Mouse (Mus musculus) midbrain, embryonic 14.5 days (tissue): ENCODE measurements at regions not wholly inside any gene's neighbourhood (a gene's known extent, or its start where the extent isn't known, plus 50 kb on each side); places are given as distances from the start of the nearest gene placed in this dataset.

Experiments
- ATAC-seq: fragments of 200-750 bp; cut with Nextera tagmentation; 2 replicates; pipeline ENCODE4 v1.8.0; 2017; ENCODE audit warnings: moderate number of reproducible peaks, moderate library complexity; ENCODE audit not compliant: low FRiP score, low TSS enrichment
- DNase-seq: peaks from one replicate; pipeline ENCODE4 v3.0.0-alpha.2; 2015
- H3K27ac ChIP-seq: fragments of 300-500 bp; sonication (generic); replicated peaks from 2 replicates; pipeline ENCODE4 v1.5.1; 2014; ENCODE audit warnings: mild to moderate bottlenecking, low read depth, low read length, moderate library complexity
- H3K27me3 ChIP-seq: fragments of 300-500 bp; sonication (generic); 2 replicates; pipeline ENCODE4 v1.6.1; 2014; ENCODE audit warnings: low read length, control low read depth, mixed read lengths; ENCODE audit not compliant: control insufficient read depth, insufficient read depth
- H3K36me3 ChIP-seq: fragments of 300-500 bp; sonication (generic); 2 replicates; pipeline ENCODE4 v1.6.1; 2014; ENCODE audit warnings: low read length, control low read depth; ENCODE audit not compliant: control insufficient read depth, insufficient read depth
- H3K4me1 ChIP-seq: fragments of 300-500 bp; sonication (generic); 2 replicates; pipeline ENCODE4 v1.6.1; 2014; ENCODE audit warnings: mild to moderate bottlenecking, antibody characterized with exemption, low read length, control low read depth; ENCODE audit not compliant: control insufficient read depth, insufficient read depth
- H3K4me2 ChIP-seq: fragments of 300-500 bp; sonication (generic); 2 replicates; pipeline ENCODE4 v1.6.1; 2014; ENCODE audit warnings: mild to moderate bottlenecking, low read length, moderate library complexity
- H3K4me3 ChIP-seq: fragments of 300-500 bp; sonication (generic); replicated peaks from 2 replicates; pipeline ENCODE4 v1.5.1; 2014; ENCODE audit warnings: low read depth, low read length
- H3K9ac ChIP-seq: fragments of 300-500 bp; sonication (generic); replicated peaks from 2 replicates; pipeline ENCODE4 v1.6.1; 2014; ENCODE audit warnings: mild to moderate bottlenecking, low read length, moderate library complexity
- H3K9me3 ChIP-seq: fragments of 300-500 bp; sonication (generic); 2 replicates; pipeline ENCODE4 v1.6.1; 2016; ENCODE audit warnings: low read length, control low read depth, mixed read lengths; ENCODE audit not compliant: control insufficient read depth
- WGBS: fragments of 180-500 bp; shearing (Covaris S2); extraction: QIAGEN DNeasy Blood & Tissue Kit; methylation state at CpG from one replicate; pipeline ENCODE4 v1.1.7; 2014; 5-methylcytosine and 5-hydroxymethylcytosine counted together

DNA sequence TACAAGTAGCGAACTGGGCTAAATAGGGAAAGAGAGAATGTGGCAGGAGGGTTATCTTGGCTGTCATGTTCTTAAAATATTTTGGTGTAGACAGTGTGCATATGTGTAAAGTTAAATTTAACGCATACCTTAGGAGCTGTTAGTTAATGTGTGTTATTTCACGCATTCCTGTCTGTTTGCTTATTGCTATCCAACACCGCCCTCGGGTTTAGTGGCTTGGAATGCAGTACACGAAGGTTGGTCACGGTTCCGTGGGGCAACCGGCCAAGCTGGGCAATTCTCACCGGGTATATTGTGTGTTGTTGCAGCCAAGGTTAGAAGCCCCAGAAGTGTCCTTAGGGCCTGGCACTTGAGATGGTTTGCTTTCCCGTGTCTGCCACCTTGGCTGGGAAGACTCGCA is 105.6 kb downstream of the Ppp4r2 start:
- Histone ChIP-seq H3K9me3 (no peaks in the 10 kb centered on the region), H3K36me3 (no peaks in the 10 kb centered on the region), H3K27me3 (no peaks in the 10 kb centered on the region), H3K4me2 (no peak overlapping the region), H3K4me1 (no peaks in the 10 kb centered on the region), H3K4me3 (no peak overlapping the region), H3K27ac (no peak overlapping the region), H3K9ac (no peak overlapping the region)
- WGBS, result 85% methylated on average over 12 of the region's 12 CpGs
- DNase-seq, result no peak
- ATAC-seq, result no peak

DNA sequence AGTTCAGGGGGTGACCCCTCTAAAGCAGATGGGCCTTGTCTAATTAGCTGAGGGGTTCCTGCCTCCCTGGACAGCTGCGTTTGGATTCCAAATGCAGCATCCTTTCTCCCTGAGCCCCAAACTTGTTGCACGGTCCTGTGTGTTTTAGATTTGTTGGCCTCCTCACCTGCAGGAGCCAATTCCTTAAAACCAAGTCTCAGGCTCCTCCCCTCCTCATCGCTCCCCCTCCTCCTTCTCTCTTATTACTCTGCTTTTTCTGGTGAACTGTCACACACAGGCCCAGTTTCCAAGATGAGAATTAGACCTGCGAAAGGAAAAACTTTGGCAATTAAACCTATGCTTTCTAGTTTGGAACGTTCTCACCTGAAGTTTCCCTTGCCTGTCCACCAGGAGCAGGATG is 106.3 kb downstream of the Ppp4r2 start:
- Histone ChIP-seq H3K27me3 (no peaks in the 10 kb centered on the region), H3K4me2 (no peak overlapping the region), H3K4me3 (no peak overlapping the region), H3K4me1 (no peaks in the 10 kb centered on the region), H3K9ac (no peak overlapping the region), H3K36me3 (no peaks in the 10 kb centered on the region), H3K27ac (no peak overlapping the region), H3K9me3 (no peaks in the 10 kb centered on the region)
- ATAC-seq (no peak), DNase-seq (no peak)
- WGBS, result 87% methylated on average over 5 of the region's 5 CpGs

DNA sequence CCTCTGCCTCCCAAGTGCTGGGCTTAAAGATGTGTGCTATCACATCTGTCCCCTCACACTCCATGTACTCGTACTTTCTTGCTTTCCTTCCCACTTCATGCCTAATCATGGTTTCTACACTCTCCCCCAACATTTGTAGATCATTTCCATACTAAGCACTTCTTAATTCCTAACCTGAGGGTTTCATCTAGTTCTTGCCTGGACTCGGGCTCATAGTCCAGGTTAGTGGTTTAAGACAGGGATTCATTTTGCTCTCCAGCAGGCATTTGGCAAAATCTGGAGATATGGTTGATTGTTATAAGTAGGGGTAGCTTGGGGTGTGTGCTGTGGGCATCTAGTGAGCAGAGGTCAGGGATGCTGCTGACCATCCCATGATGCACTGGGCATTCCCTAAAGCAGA is 108.3 kb downstream of the Ppp4r2 start:
- Histone ChIP-seq H3K4me3 (no peak overlapping the region), H3K9me3 (no peaks in the 10 kb centered on the region), H3K27me3 (no peaks in the 10 kb centered on the region), H3K9ac (no peak overlapping the region), H3K4me2 (no peak overlapping the region), H3K4me1 (no peaks in the 10 kb centered on the region), H3K36me3 (no peaks in the 10 kb centered on the region), H3K27ac (no peak overlapping the region)
- DNase-seq (no peak), ATAC-seq (no peak)
- 81% methylated on average over 2 of the region's 2 CpGs for WGBS

- Histone ChIP-seq H3K27ac (no peak overlapping the region), H3K4me1 (no peaks in the 10 kb centered on the region), H3K36me3 (no peaks in the 10 kb centered on the region), H3K9me3 (no peaks in the 10 kb centered on the region), H3K9ac (no peak overlapping the region), H3K27me3 (no peaks in the 10 kb centered on the region), H3K4me2 (no peak overlapping the region), H3K4me3 (no peak overlapping the region)
- no peak for ATAC-seq
- 92% methylated on average over 6 of the region's 6 CpGs for WGBS
- DNase-seq, result no peak
These were observed 109.5 kb downstream of the Ppp4r2 start for GRCm38 (mm10) chr6:100942956-100943355.

DNA sequence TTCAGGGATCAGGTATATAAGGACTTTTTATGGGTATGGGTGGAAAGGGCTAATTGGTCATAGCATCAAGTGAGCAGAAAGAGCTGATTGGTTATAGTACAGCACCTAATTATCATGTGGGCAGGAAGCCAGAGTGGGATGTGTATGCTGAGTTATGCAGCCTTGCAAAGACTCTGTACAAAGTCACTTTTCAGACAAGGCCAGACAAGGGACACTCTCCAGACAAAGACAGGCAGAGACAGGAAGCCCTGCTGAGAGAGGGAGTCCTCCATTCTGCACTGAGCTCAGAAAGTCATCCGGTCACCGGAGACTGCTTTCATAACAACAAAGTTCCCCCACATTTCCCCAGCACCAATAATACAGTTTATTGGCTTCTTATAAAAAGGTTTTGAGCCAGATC is 112.4 kb downstream of the Ppp4r2 start:
- Histone ChIP-seq H3K4me3 (no peak overlapping the region), H3K4me2 (no peak overlapping the region), H3K9ac (no peak overlapping the region), H3K27me3 (no peaks in the 10 kb centered on the region), H3K9me3 (no peaks in the 10 kb centered on the region), H3K27ac (no peak overlapping the region), H3K36me3 (no peaks in the 10 kb centered on the region), H3K4me1 (no peaks in the 10 kb centered on the region)
- 81% methylated on average over 2 of the region's 2 CpGs for WGBS
- ATAC-seq, result no peak
- DNase-seq, result no peak

GRCm38 (mm10) chr6:100948340-100948739 is 114.9 kb downstream of the Ppp4r2 start:
- 63% methylated on average over 7 of the region's 7 CpGs for WGBS
- no peaks in the 10 kb centered on the region for H3K9me3 ChIP-seq
- no peak overlapping the region for H3K9ac ChIP-seq
- H3K27me3 ChIP-seq, result no peaks in the 10 kb centered on the region
- H3K4me2 ChIP-seq, result no peak overlapping the region
- no peaks in the 10 kb centered on the region for H3K4me1 ChIP-seq
- ATAC-seq (no peak), DNase-seq (peak; percentile 31)
- H3K36me3 ChIP-seq, result no peaks in the 10 kb centered on the region
- H3K4me3 ChIP-seq, result no peak overlapping the region
- no peak overlapping the region for H3K27ac ChIP-seq

- 92% methylated on average over 5 of the region's 5 CpGs for WGBS
- Histone ChIP-seq H3K9ac (no peak overlapping the region), H3K4me1 (no peaks in the 10 kb centered on the region), H3K27me3 (no peaks in the 10 kb centered on the region), H3K36me3 (no peaks in the 10 kb centered on the region), H3K4me2 (no peak overlapping the region), H3K27ac (no peak overlapping the region), H3K9me3 (no peaks in the 10 kb centered on the region), H3K4me3 (no peak overlapping the region)
- ATAC-seq (no peak), DNase-seq (no peak)
These were observed 118.2 kb downstream of the Ppp4r2 start for GRCm38 (mm10) chr6:100951646-100952045.

- Histone ChIP-seq H3K27ac (no peak overlapping the region), H3K9ac (no peak overlapping the region), H3K36me3 (no peaks in the 10 kb centered on the region), H3K4me3 (no peak overlapping the region), H3K27me3 (no peaks in the 10 kb centered on the region), H3K4me1 (no peaks in the 10 kb centered on the region), H3K4me2 (no peak overlapping the region), H3K9me3 (no peaks in the 10 kb centered on the region)
- ATAC-seq, result no peak
- DNase-seq, result no peak
These were observed 119.0 kb downstream of the Ppp4r2 start for GRCm38 (mm10) chr6:100952470-100952869.

- ATAC-seq (no peak), DNase-seq (no peak)
- Histone ChIP-seq H3K4me1 (no peaks in the 10 kb centered on the region), H3K9ac (no peak overlapping the region), H3K9me3 (no peaks in the 10 kb centered on the region), H3K27ac (no peak overlapping the region), H3K4me3 (no peak overlapping the region), H3K4me2 (no peak overlapping the region), H3K27me3 (no peaks in the 10 kb centered on the region), H3K36me3 (no peaks in the 10 kb centered on the region)
- 80% methylated on average over 10 of the region's 10 CpGs for WGBS
These were observed 121.1 kb downstream of the Ppp4r2 start for GRCm38 (mm10) chr6:100954563-100954962.
